ENCODE assay signal across 20 mouse cellular contexts in genomic region chr5:64164414-64164813, GRCm38 (mm10). TPM values are rescaled to one million over a fixed set of nuclear protein-coding genes. Genes with fewer than 3 reads are reported as not detected.
DNase-seq lines count a peak whose midpoint lies in the region; TF ChIP-seq lines count a peak whose summit lies in the region.
"Had no signal": no experiment of that assay in that cellular context is flagged by ENCODE, and none has a peak within 500 bp of the region (broad histone marks: within the 10 kb centered on the region; RNA-seq: fewer than 3 reads in every experiment).

No protein-coding gene starts in this region.

- no peak for TF ChIP-seq POLR2A in CH12.LX (IDR thresholded peaks at IDR 0.05; ENCODE audit: low read depth, low read length)
- no peak for TF ChIP-seq POLR2A in MEL (IDR thresholded peaks at IDR 0.05; ENCODE audit: control insufficient read depth in 1 of 2, insufficient read depth in 1 of 2, low read depth in 1 of 2, low read length in 2 of 2, poor library complexity in 1 of 2)

- peaks cover 6 to 58% of the 10 kb centered on the region in 2 experiments for H3K4me1 ChIP-seq in CH12.LX (ENCODE audit: control insufficient read depth in 1 of 2, insufficient read depth in 2 of 2)
- peaks cover 16 to 26% of the 10 kb centered on the region in 2 experiments for H3K4me1 ChIP-seq in MEL (ENCODE audit: control insufficient read depth in 1 of 2, insufficient read depth in 2 of 2, low read length in 2 of 2)

- H3K79me2 ChIP-seq in CH12.LX (replicated peaks; ENCODE audit: control insufficient read depth, extremely low read depth, insufficient read depth, poor library complexity, severe bottlenecking) (peaks cover 4% of the 10 kb centered on the region), MEL (ENCODE audit: control insufficient read depth, insufficient read depth, low read length, poor library complexity) (peaks cover 15% of the 10 kb centered on the region)

- DNase-seq in heart, adult 11 months, result peak; percentile 74
- DNase-seq in heart, postnatal 4 days, result no peak
- DNase-seq in CH12.LX (ENCODE audit: extremely low read depth), result no peak
- DNase-seq in MEL (ENCODE audit: low read depth, low spot score), result no peak
- DNase-seq in embryo, embryonic 10.5 days (ENCODE audit: low spot score), result no peak
- DNase-seq: adrenal gland, adult 2 months; adrenal gland, postnatal 10 days; adrenal gland, postnatal 25 days; cerebellum, adult 11 months; cerebellum, adult 18-20 months; cerebellum, adult 8-10 months; cerebellum, adult 9-11 months; cerebellum, postnatal 14 days; cerebellum, postnatal 36 days; forebrain, postnatal 0 days had no signal

- H3K9ac ChIP-seq in CH12.LX (ENCODE audit: insufficient read depth, low read depth) (no peak overlapping the region), MEL (ENCODE audit: control insufficient read depth, low read depth, low read length, poor library complexity, severe bottlenecking) (no peak overlapping the region)
- H3K9ac ChIP-seq: embryonic facial prominence, embryonic 12.5 days; forebrain, embryonic 13.5 days; forebrain, embryonic 15.5 days; forebrain, postnatal 0 days had no signal

- dilution Hi-C loops in CH12.LX (cut with MboI; ENCODE audit: extremely low pct_ligation_motif_present, extremely low pct_unique_long_range_greater_than_20kb, low sequenced_read_pairs), result no loop called here

- TF ChIP-seq EP300 in CH12.LX (IDR thresholded peaks at IDR 0.05; ENCODE audit: low read length), result no peak
- TF ChIP-seq EP300 in MEL (IDR thresholded peaks at IDR 0.05; ENCODE audit: low read depth in 1 of 2, low read length in 2 of 2), result no peak

- TF ChIP-seq RAD21 in CH12.LX (IDR thresholded peaks at IDR 0.05; ENCODE audit: low read depth, low read length), result no peak
- TF ChIP-seq RAD21 in MEL (IDR thresholded peaks at IDR 0.05; ENCODE audit: low read depth, low read length), result no peak

- H3K9me3 ChIP-seq in CH12.LX (replicated peaks; ENCODE audit: low read length) (no peaks in the 10 kb centered on the region), MEL (replicated peaks; ENCODE audit: insufficient read depth, low read length) (no peaks in the 10 kb centered on the region)
- H3K9me3 ChIP-seq: embryonic facial prominence, embryonic 10.5 days; embryonic facial prominence, embryonic 12.5 days; forebrain, embryonic 13.5 days; forebrain, embryonic 15.5 days; G1E had no signal

- H3K27me3 ChIP-seq in CH12.LX (replicated peaks) (no peaks in the 10 kb centered on the region), MEL (ENCODE audit: control insufficient read depth in 1 of 2, insufficient read depth in 2 of 2, low read length in 2 of 2) (no peaks in the 10 kb centered on the region)

- no peak for TF ChIP-seq CTCF in CH12.LX (conservative IDR thresholded peaks at IDR 0.05 in 1 of 2, IDR thresholded peaks at IDR 0.05 in 1 of 2; ENCODE audit: low read depth in 2 of 2, low read length in 2 of 2)
- TF ChIP-seq CTCF in MEL (IDR thresholded peaks at IDR 0.05 in 2 of 3, conservative IDR thresholded peaks at IDR 0.05 in 1 of 3; ENCODE audit: control insufficient read depth in 1 of 3, insufficient read depth in 1 of 3, low read depth in 2 of 3, low read length in 3 of 3, poor library complexity in 1 of 3, severe bottlenecking in 1 of 3), result no peak

- in situ Hi-C loops in CH12.LX (cut with MboI; ENCODE audit: low pct_ligation_motif_present, low pct_unique_long_range_greater_than_20kb, low sequenced_read_pairs), result no loop called here

- H3K36me3 ChIP-seq in CH12.LX (replicated peaks in 1 of 2; ENCODE audit: control insufficient read depth in 1 of 2, insufficient read depth in 1 of 2, low read length in 1 of 2) (peaks cover 9 to 55% of the 10 kb centered on the region in 2 experiments), MEL (ENCODE audit: control insufficient read depth in 1 of 2, insufficient read depth in 2 of 2, low read length in 2 of 2) (peaks cover 0 to 16% of the 10 kb centered on the region in 2 experiments; a peak in 2 of 4 replicates)
- H3K36me3 ChIP-seq: embryonic facial prominence, embryonic 10.5 days; embryonic facial prominence, embryonic 12.5 days; forebrain, embryonic 15.5 days; G1E had no signal

- no peak overlapping the region for H3K4me3 ChIP-seq in CH12.LX (replicated peaks in 1 of 3; ENCODE audit: low read depth in 2 of 3, low read length in 2 of 3, poor library complexity in 1 of 3)
- H3K4me3 ChIP-seq in MEL (ENCODE audit: control insufficient read depth in 1 of 2, insufficient read depth in 1 of 2, low read depth in 2 of 2, low read length in 2 of 2), result no peak overlapping the region
- H3K4me3 ChIP-seq: embryonic facial prominence, embryonic 10.5 days; embryonic facial prominence, embryonic 12.5 days; forebrain, embryonic 13.5 days; forebrain, embryonic 15.5 days had no signal

- no peak overlapping the region for H3K4me2 ChIP-seq in CH12.LX (ENCODE audit: insufficient read depth, low read depth, poor library complexity, severe bottlenecking)
- H3K4me2 ChIP-seq: embryonic facial prominence, embryonic 12.5 days; forebrain, embryonic 13.5 days; forebrain, embryonic 15.5 days had no signal

- H3K27ac ChIP-seq in CH12.LX (ENCODE audit: insufficient read depth, low read depth) (no peak overlapping the region), MEL (ENCODE audit: control insufficient read depth, low read depth, low read length) (no peak overlapping the region)
- H3K27ac ChIP-seq: embryonic facial prominence, embryonic 10.5 days; embryonic facial prominence, embryonic 12.5 days; forebrain, embryonic 13.5 days; forebrain, embryonic 15.5 days had no signal

TF ChIP-seq in CH12.LX, 34 proteins besides CTCF, POLR2A, EP300 and RAD21:
- TF ChIP-seq ZKSCAN1 (IDR thresholded peaks at IDR 0.05; ENCODE audit: borderline replicate concordance, low read depth, low read length) (0 out of 2 replicates have a peak, but pooled peaks have one; percentile 19), ZC3H11A (IDR thresholded peaks at IDR 0.05; ENCODE audit: low read depth, low read length) (no peak)

TF ChIP-seq in MEL, 35 proteins besides CTCF, POLR2A, EP300 and RAD21:
- TF ChIP-seq POLR2AphosphoS5 (IDR thresholded peaks at IDR 0.05; ENCODE audit: borderline replicate concordance, low read depth, low read length) (no peak), MAZ (IDR thresholded peaks at IDR 0.05; ENCODE audit: low read depth, low read length) (no peak), ZKSCAN1 (IDR thresholded peaks at IDR 0.05; ENCODE audit: low read depth, low read length) (peak; percentile 80), MXI1 (IDR thresholded peaks at IDR 0.05; ENCODE audit: low read depth, low read length) (no peak), ELF1 (IDR thresholded peaks at IDR 0.05; ENCODE audit: low read depth, low read length) (no peak), USF2 (IDR thresholded peaks at IDR 0.05; ENCODE audit: borderline replicate concordance in 1 of 2, insufficient read depth in 1 of 2, low read depth in 1 of 2, low read length in 2 of 2) (no peak), USF1 (IDR thresholded peaks at IDR 0.05; ENCODE audit: low read depth, low read length) (no peak), TAL1 (IDR thresholded peaks at IDR 0.05; ENCODE audit: low read length) (no peak)

RNA-seq across cellular contexts. Expression of gene Tbc1d1, which starts 8.3 kb away (rescaled TPM):
- 10 to 100 TPM; 55.5 to 58.6 TPM for total RNA-seq in heart, postnatal 4 days (2021)
- total RNA-seq in CH12.LX (2012; rRNA removed) (24.2 and 26.0 TPM in 2 replicates), CH12.LX (2014; rRNA removed) (38.2 and 38.6 TPM in 2 replicates), MEL (2012; rRNA removed) (22.5 and 24.6 TPM in 2 replicates)
- polyA plus RNA-seq in CH12.LX (2012; ENCODE audit: insufficient read length, low read depth) (31.9 and 32.0 TPM in 2 replicates), MEL (2012; ENCODE audit: insufficient read depth in 1 of 2, insufficient read length in 2 of 2, low read depth in 1 of 2, low replicate concordance in 2 of 2, missing spikeins in 1 of 2) (10 to 100 TPM in 1 of 2 experiments, not detected in 1; 24.4 TPM)
